Mouse (Mus musculus) G1E (cell line): ENCODE results near the gene Syne3. TPM values are rescaled to one million over a fixed set of nuclear protein-coding genes. Genes with fewer than 3 reads are reported as not detected.

ENCODE experiments used
- ATAC-seq: 2 replicates; pipeline ENCODE4 v1.8.0; 2016; ENCODE audit warnings: mild to moderate bottlenecking; ENCODE audit not compliant: insufficient number of reproducible peaks, poor library complexity, low FRiP score, severe bottlenecking; ENCODE audit errors: extremely low read depth
- DNase-seq: peaks from one replicate; pipeline ENCODE4 v3.0.0; 2012; ENCODE audit warnings: low spot score
- H3K27me3 ChIP-seq: 2 replicates; pipeline ENCODE4 v1.6.1; 2012; ENCODE audit warnings: mild to moderate bottlenecking, low read length, inconsistent platforms; ENCODE audit not compliant: insufficient read depth
- H3K36me3 ChIP-seq: replicated peaks from 2 replicates; pipeline ENCODE3; 2012; ENCODE audit warnings: mild to moderate bottlenecking, inconsistent platforms
- H3K4me1 ChIP-seq: 2 replicates; pipeline ENCODE4 v1.6.1; 2012; ENCODE audit warnings: low read depth, low read length, inconsistent platforms, mixed read lengths; ENCODE audit not compliant: insufficient read depth
- H3K4me3 ChIP-seq: 2 replicates; pipeline ENCODE4 v1.5.1; 2012; ENCODE audit warnings: low read depth, mild to moderate bottlenecking, inconsistent platforms, low read length, moderate library complexity, mixed read lengths
- H3K9me3 ChIP-seq: replicated peaks from 2 replicates; pipeline ENCODE4 v1.6.1; 2012; ENCODE audit warnings: inconsistent platforms
- CTCF ChIP-seq: IDR thresholded peaks from 2 replicates; pipeline ENCODE4 v1.5.1; 2012; ENCODE audit warnings: low read depth, low read length, inconsistent platforms, mixed read lengths
- GATA1 ChIP-seq: IDR thresholded peaks from 2 replicates; pipeline ENCODE4 v1.6.1; 2012; ENCODE audit warnings: borderline replicate concordance, low read length, inconsistent platforms, mixed read lengths
- GATA2 ChIP-seq: IDR thresholded peaks from 2 replicates; pipeline ENCODE4 v1.6.1; 2012; ENCODE audit warnings: low read depth, low read length, inconsistent platforms, borderline replicate concordance
- POLR2AphosphoS5 ChIP-seq: IDR thresholded peaks from 2 replicates; pipeline ENCODE4 v1.6.1; 2012; ENCODE audit warnings: low read depth, low read length, inconsistent platforms; ENCODE audit not compliant: insufficient replicate concordance
- TAL1 ChIP-seq: conservative IDR thresholded peaks from 2 replicates; pipeline ENCODE4 v1.6.1; 2012; ENCODE audit warnings: low read depth, low read length, inconsistent platforms, mixed read lengths
- polyA plus RNA-seq: library from polyadenylated mRNA; stranded (reverse); fragments of >175 nt; gene quantifications from 2 replicates; pipeline ENCODE4 v1.2.3, GENCODE M21; 2012
- total RNA-seq, 2 experiments: library from RNA; stranded (forward) in 1 of 2; stranded (reverse) in 1 of 2; fragments of 200-1000 nt in 1 of 2; fragments of >200 nt in 1 of 2; fragmentation: Nextera tagmentation in 1 of 2; gene quantifications; 2 replicates each; pipeline ENCODE4 v1.2.3; 2014 to 2017

The Syne3 gene
- total and polyA plus RNA-seq, 3 experiments = 21.7 to 31.1 (median 27.9) TPM

GRCm38 (mm10) chr12:104881518-104882060 is 128.0 kb downstream of the Syne3 start:
- H3K27me3 ChIP-seq = peaks cover 2% of the 10 kb centered on the region; the same call in 1 of the 2 replicates
- H3K4me1 ChIP-seq = no peaks in the 10 kb centered on the region
- no peaks in the 10 kb centered on the region for H3K36me3 ChIP-seq
- DNase-seq (no peak), ATAC-seq (no peak)
- H3K9me3 ChIP-seq = peaks cover 79% of the 10 kb centered on the region
- no peak overlapping the region for H3K4me3 ChIP-seq
- TF ChIP-seq CTCF (no peak), GATA1 (no peak), TAL1 (no peak), POLR2AphosphoS5 (no peak), GATA2 (no peak)

DNA sequence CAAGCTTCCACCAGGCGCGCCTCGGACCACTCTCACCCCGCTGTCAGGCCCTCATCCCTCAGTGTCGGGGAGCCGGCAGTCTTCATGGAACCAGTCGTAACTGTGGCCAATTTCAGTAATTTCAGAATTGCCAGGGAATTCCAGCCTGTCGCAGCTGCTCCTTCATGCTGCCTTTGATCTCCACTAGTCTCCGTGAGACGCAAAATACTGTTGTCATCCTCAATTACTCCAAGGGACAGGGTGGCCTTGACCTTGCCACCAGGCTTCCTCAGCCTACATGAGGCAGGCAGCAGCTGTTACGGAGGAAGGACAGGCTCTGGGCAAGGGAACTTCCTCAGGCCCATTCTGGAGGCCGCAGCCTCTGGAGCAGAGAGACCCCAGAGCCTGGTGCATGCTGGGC is 129.2 kb downstream of the Syne3 start:
- TF ChIP-seq CTCF = no peak
- TF ChIP-seq POLR2AphosphoS5 = no peak
- no peak for TF ChIP-seq GATA2
- TF ChIP-seq GATA1 = no peak
- TF ChIP-seq TAL1 = no peak
- Histone ChIP-seq H3K4me1 (no peaks in the 10 kb centered on the region), H3K9me3 (peaks cover 80% of the 10 kb centered on the region), H3K36me3 (no peaks in the 10 kb centered on the region), H3K27me3 (peaks cover 2% of the 10 kb centered on the region; the same call in 1 of the 2 replicates), H3K4me3 (no peak overlapping the region)
- no peak for ATAC-seq
- no peak for DNase-seq

Other genes starting within 250 kb of the Syne3 start
- gene Clmn, start 144.7 kb downstream of the Syne3 start, total RNA-seq (2014; fragmentation: Nextera tagmentation) = not detected in 2 replicates
- gene Clmn, start 144.7 kb downstream of the Syne3 start, total RNA-seq (2017) = 0.06 and 0.27 TPM in 2 replicates
- gene Clmn, start 144.7 kb downstream of the Syne3 start, polyA plus RNA-seq = not detected in 2 replicates
- 227 and 282 TPM in 2 replicates for gene Glrx5, start 22.9 kb upstream of the Syne3 start, total RNA-seq (2014; fragmentation: Nextera tagmentation)
- gene Glrx5, start 22.9 kb upstream of the Syne3 start, total RNA-seq (2017) = 97.4 and 97.9 TPM in 2 replicates
- 320 and 368 TPM in 2 replicates for gene Glrx5, start 22.9 kb upstream of the Syne3 start, polyA plus RNA-seq
- not detected in 2 replicates for gene Tcl1b2, start 136.2 kb upstream of the Syne3 start, total RNA-seq (2014; fragmentation: Nextera tagmentation)
- not detected in 2 replicates for gene Tcl1b2, start 136.2 kb upstream of the Syne3 start, total RNA-seq (2017)
- gene Tcl1b2, start 136.2 kb upstream of the Syne3 start, polyA plus RNA-seq = not detected in 2 replicates
- not detected in 2 replicates for gene Tcl1b1, start 149.9 kb upstream of the Syne3 start, total RNA-seq (2014; fragmentation: Nextera tagmentation)
- not detected in 2 replicates for gene Tcl1b1, start 149.9 kb upstream of the Syne3 start, total RNA-seq (2017)
- gene Tcl1b1, start 149.9 kb upstream of the Syne3 start, polyA plus RNA-seq = not detected in 2 replicates
- gene Tcl1b5, start 166.5 kb upstream of the Syne3 start, total RNA-seq (2014; fragmentation: Nextera tagmentation) = not detected in 2 replicates
- gene Tcl1b5, start 166.5 kb upstream of the Syne3 start, total RNA-seq (2017) = not detected in 2 replicates
- gene Tcl1b5, start 166.5 kb upstream of the Syne3 start, polyA plus RNA-seq = not detected in 2 replicates
- not detected in 2 replicates for gene Tcl1b3, start 181.2 kb upstream of the Syne3 start, total RNA-seq (2014; fragmentation: Nextera tagmentation)
- gene Tcl1b3, start 181.2 kb upstream of the Syne3 start, total RNA-seq (2017) = 0.17 TPM in 1 of 2 replicates, not detected in the other
- gene Tcl1b3, start 181.2 kb upstream of the Syne3 start, polyA plus RNA-seq = not detected in 2 replicates
- not detected in 2 replicates for gene Tcl1b4, start 192.1 kb upstream of the Syne3 start, total RNA-seq (2014; fragmentation: Nextera tagmentation)
- 0.22 TPM in 1 of 2 replicates, not detected in the other for gene Tcl1b4, start 192.1 kb upstream of the Syne3 start, total RNA-seq (2017)
- gene Tcl1b4, start 192.1 kb upstream of the Syne3 start, polyA plus RNA-seq = not detected in 2 replicates
- gene Tcl1, start 213.0 kb upstream of the Syne3 start, total RNA-seq (2014; fragmentation: Nextera tagmentation) = not detected in 2 replicates
- 0.29 and 0.49 TPM in 2 replicates for gene Tcl1, start 213.0 kb upstream of the Syne3 start, total RNA-seq (2017)
- gene Tcl1, start 213.0 kb upstream of the Syne3 start, polyA plus RNA-seq = not detected in 2 replicates